Mouse (Mus musculus): ENCODE data around the gene Jarid2.

DNA sequence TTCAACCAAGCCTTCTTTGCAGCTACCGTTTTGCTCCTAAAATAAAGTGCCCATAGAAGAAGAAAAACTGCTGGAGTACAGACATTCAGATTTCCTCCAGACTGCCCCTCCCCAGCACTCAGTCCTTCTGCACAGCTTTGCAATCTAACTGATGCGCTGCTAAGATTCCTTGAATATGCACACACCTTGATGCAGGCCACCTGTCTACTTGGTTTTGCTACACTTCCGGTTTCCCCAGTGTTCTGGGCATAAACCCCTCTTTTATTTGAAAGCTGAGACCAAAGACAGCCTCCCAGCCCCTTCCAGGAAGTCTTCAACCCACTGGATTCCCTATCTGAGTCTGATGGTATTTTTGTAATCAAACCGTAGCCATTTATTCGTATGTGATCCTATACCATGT, 18.2 kb upstream of the Jarid2 start:
- TF ChIP-seq CTCF (IDR thresholded peaks at IDR 0.05) (no peak), POLR2A (IDR thresholded peaks at IDR 0.05; ENCODE audit: insufficient read depth, low read depth, low read length) (no peak)

All from heart, adult 2 months (tissue).